Mouse (Mus musculus): ENCODE data around the gene Vmp1. TPM values are rescaled to one million over a fixed set of nuclear protein-coding genes. Genes with fewer than 3 reads are reported as not detected.

Gene Vmp1
- polyA plus RNA-seq, 1 experiment: 65.3 TPM

GRCm38 (mm10) chr11:86628448-86628847 is 55.2 kb downstream of the Vmp1 start:
- H3K4me3 ChIP-seq (replicated peaks; ENCODE audit: extremely low read depth, low read depth, low read length): no peak overlapping the region
- 71% methylated on average over 2 of the region's 2 CpGs for WGBS
- no peak for DNase-seq

GRCm38 (mm10) chr11:86627649-86628048 is 56.0 kb downstream of the Vmp1 start:
- no peak for TF ChIP-seq POLR2A (IDR thresholded peaks at IDR 0.05; ENCODE audit: borderline replicate concordance, extremely low read depth, low read depth, low read length)
- TF ChIP-seq CTCF (IDR thresholded peaks at IDR 0.05; ENCODE audit: insufficient read depth, low read length): no peak
- DNase-seq: no peak
- H3K4me3 ChIP-seq (replicated peaks; ENCODE audit: extremely low read depth, low read depth, low read length): no peak overlapping the region
- H3K4me1 ChIP-seq (ENCODE audit: control insufficient read depth, insufficient read depth, low read length): peaks cover 13% of the 10 kb centered on the region

More at GRCm38 (mm10) chr11:86628448-86628847, 55.2 kb downstream of the Vmp1 start:
- TF ChIP-seq POLR2A (IDR thresholded peaks at IDR 0.05; ENCODE audit: borderline replicate concordance, extremely low read depth, low read depth, low read length): no peak
- no peak for TF ChIP-seq CTCF (IDR thresholded peaks at IDR 0.05; ENCODE audit: insufficient read depth, low read length)
- peaks cover 8% of the 10 kb centered on the region for H3K4me1 ChIP-seq (ENCODE audit: control insufficient read depth, insufficient read depth, low read length)

- no peak for TF ChIP-seq CTCF (IDR thresholded peaks at IDR 0.05; ENCODE audit: insufficient read depth, low read length)
- no peak for DNase-seq
- Histone ChIP-seq H3K4me3 (replicated peaks; ENCODE audit: extremely low read depth, low read depth, low read length) (no peak overlapping the region), H3K4me1 (ENCODE audit: control insufficient read depth, insufficient read depth, low read length) (peaks cover 13% of the 10 kb centered on the region)
- 87% methylated on average over 4 of the region's 4 CpGs for WGBS
Observed at GRCm38 (mm10) chr11:86626714-86627113, 56.9 kb downstream of the Vmp1 start.

GRCm38 (mm10) chr11:86624237-86624941 is 59.2 kb downstream of the Vmp1 start:
- no peak for DNase-seq
- 30% methylated on average over 5 of the region's 5 CpGs for WGBS
- Histone ChIP-seq H3K4me1 (ENCODE audit: control insufficient read depth, insufficient read depth, low read length) (peaks cover 10% of the 10 kb centered on the region; the same call in 1 of the 2 replicates), H3K4me3 (replicated peaks; ENCODE audit: extremely low read depth, low read depth, low read length) (no peak overlapping the region)
- no peak for TF ChIP-seq POLR2A (IDR thresholded peaks at IDR 0.05; ENCODE audit: borderline replicate concordance, extremely low read depth, low read depth, low read length)
- no peak for TF ChIP-seq CTCF (IDR thresholded peaks at IDR 0.05; ENCODE audit: insufficient read depth, low read length)

GRCm38 (mm10) chr11:86623402-86624010 is 60.1 kb downstream of the Vmp1 start:
- WGBS: 87% methylated on average over 1 of the region's 1 CpGs
- no peak for TF ChIP-seq POLR2A (IDR thresholded peaks at IDR 0.05; ENCODE audit: borderline replicate concordance, extremely low read depth, low read depth, low read length)
- no peak for TF ChIP-seq CTCF (IDR thresholded peaks at IDR 0.05; ENCODE audit: insufficient read depth, low read length)
- no peak overlapping the region for H3K4me3 ChIP-seq (replicated peaks; ENCODE audit: extremely low read depth, low read depth, low read length)
- peaks cover 10% of the 10 kb centered on the region; the same call in 1 of the 2 replicates for H3K4me1 ChIP-seq (ENCODE audit: control insufficient read depth, insufficient read depth, low read length)
- no peak for DNase-seq

GRCm38 (mm10) chr11:86622191-86622912 is 61.3 kb downstream of the Vmp1 start:
- TF ChIP-seq CTCF (IDR thresholded peaks at IDR 0.05; ENCODE audit: insufficient read depth, low read length) (no peak), POLR2A (IDR thresholded peaks at IDR 0.05; ENCODE audit: borderline replicate concordance, extremely low read depth, low read depth, low read length) (no peak)
- peaks cover 10% of the 10 kb centered on the region; the same call in 1 of the 2 replicates for H3K4me1 ChIP-seq (ENCODE audit: control insufficient read depth, insufficient read depth, low read length)
- WGBS: 80% methylated on average over 1 of the region's 1 CpGs
- no peak overlapping the region for H3K4me3 ChIP-seq (replicated peaks; ENCODE audit: extremely low read depth, low read depth, low read length)
- DNase-seq: no peak

- no peak for DNase-seq
- WGBS: 91% methylated on average over 13 of the region's 13 CpGs
- Histone ChIP-seq H3K4me1 (ENCODE audit: control insufficient read depth, insufficient read depth, low read length) (peaks cover 10% of the 10 kb centered on the region; the same call in 1 of the 2 replicates), H3K4me3 (replicated peaks; ENCODE audit: extremely low read depth, low read depth, low read length) (no peak overlapping the region)
- TF ChIP-seq CTCF (IDR thresholded peaks at IDR 0.05; ENCODE audit: insufficient read depth, low read length) (no peak), POLR2A (IDR thresholded peaks at IDR 0.05; ENCODE audit: borderline replicate concordance, extremely low read depth, low read depth, low read length) (no peak)
Observed at GRCm38 (mm10) chr11:86621139-86621538, 62.5 kb downstream of the Vmp1 start.

DNA sequence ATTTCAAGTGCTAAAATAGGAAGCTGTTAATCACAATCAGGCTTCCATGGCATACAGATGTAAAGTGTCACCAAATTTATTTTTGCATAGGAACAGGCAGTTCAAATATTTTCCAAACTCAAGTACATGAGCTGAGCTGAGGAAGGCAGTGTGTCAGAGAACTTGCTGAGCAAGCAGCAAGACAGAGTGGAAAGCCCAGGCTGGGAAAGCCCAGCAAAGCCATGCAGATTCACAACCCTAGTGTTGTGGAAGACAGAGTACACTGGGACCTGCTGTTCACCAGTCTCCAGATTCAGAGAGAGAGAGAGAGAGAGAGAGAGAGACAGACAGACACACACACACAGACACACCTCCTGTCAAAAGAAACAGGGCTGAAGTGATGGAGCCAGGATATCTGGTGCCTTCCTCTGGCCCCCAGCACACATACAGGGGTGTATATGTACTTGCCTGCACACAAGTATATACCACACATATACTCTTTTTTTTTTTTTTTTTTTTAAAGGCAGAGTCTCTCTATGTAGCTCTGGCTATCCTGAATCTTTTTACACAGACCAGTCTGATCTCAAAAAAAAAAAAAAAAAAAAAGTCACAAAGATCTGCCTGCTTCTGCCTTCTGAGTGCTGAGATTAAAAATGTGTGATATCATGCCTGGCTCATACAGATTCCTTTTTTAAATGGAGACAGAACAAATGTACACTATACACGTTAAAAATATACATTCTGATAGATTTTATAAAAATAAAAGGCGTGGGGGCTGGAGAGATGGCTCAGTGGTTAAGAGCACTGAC is 64.9 kb downstream of the Vmp1 start:
- DNase-seq: no peak
- Histone ChIP-seq H3K4me1 (ENCODE audit: control insufficient read depth, insufficient read depth, low read length) (peaks cover 7% of the 10 kb centered on the region), H3K4me3 (replicated peaks; ENCODE audit: extremely low read depth, low read depth, low read length) (no peak overlapping the region)
- 90% methylated on average over 2 of the region's 2 CpGs for WGBS
- no peak for TF ChIP-seq POLR2A (IDR thresholded peaks at IDR 0.05; ENCODE audit: borderline replicate concordance, extremely low read depth, low read depth, low read length)
- TF ChIP-seq CTCF (IDR thresholded peaks at IDR 0.05; ENCODE audit: insufficient read depth, low read length): no peak

DNA sequence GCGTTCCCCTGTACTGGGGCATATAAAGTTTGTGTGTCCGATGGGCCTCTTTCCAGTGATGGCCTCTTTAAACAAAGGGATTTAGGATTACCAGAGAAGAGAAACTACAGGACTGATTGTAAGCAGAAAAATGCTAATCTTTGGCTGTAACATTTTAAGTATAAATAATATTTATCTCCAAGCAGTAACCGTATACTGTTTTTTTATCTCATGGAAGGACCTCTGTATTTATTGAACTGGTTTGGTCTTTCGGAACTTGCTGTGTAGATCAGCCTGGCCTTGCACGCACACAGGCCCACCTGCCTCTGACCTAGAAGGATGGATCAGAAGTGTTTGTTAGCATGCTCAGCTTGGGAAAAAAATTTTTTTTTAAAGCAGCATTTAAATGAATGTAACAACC is 69.0 kb downstream of the Vmp1 start:
- 88% methylated on average over 5 of the region's 5 CpGs for WGBS

More for the DNA sequence above, 69.0 kb downstream of the Vmp1 start:
- H3K4me3 ChIP-seq (replicated peaks; ENCODE audit: extremely low read depth, low read depth, low read length): no peak overlapping the region
- no peak for DNase-seq
- H3K4me1 ChIP-seq (ENCODE audit: control insufficient read depth, insufficient read depth, low read length): peaks cover 2% of the 10 kb centered on the region
- no peak for TF ChIP-seq CTCF (IDR thresholded peaks at IDR 0.05; ENCODE audit: insufficient read depth, low read length)
- no peak for TF ChIP-seq POLR2A (IDR thresholded peaks at IDR 0.05; ENCODE audit: borderline replicate concordance, extremely low read depth, low read depth, low read length)

Measured in lung, adult 2 months (tissue).